Mouse (Mus musculus) stomach, adult 2 months (tissue): Measurements from ENCODE around the gene Pclo. TPM values are rescaled to one million over a fixed set of nuclear protein-coding genes. Genes with fewer than 3 reads are reported as not detected.

ENCODE experiments used
- polyA plus RNA-seq: library from polyadenylated mRNA; depleted of rRNA; stranded (reverse); fragments of >200 nt; gene quantifications from 2 replicates; pipeline ENCODE4 v1.2.3, GENCODE M21; 2012; rRNA removed

Pclo gene
- 0.05 and 0.13 TPM in 2 replicates for polyA plus RNA-seq

GRCm38 (mm10) chr5:14514631-14515523, at the start of gene Pclo:
Gene Pclo, plus strand, starts transcription at chr5:14514918.

